ENCODE assay signal across 8 mouse cellular contexts in the genomic region with DNA sequence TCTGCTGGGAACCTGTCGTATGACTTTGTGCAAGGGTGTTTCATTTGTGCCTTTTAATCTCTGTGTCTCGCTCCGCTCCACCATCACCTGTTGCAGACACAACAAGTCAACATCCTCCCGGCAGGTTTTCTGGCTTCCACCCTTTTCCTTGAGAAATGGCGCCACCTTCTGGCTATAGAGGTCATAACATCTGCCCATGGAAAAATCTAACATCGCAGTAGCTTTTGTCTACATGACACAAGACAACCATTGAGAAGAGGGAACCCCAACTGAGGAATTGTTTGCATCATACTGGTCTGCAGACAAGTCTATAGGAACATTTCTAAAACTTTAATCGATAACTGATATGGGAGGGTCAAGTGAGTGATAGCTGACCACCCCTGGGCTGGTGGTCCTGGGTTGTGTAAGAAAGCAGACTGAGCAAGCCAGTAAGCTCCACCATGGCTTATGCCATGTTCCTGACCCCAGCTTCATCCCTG. TPM values are rescaled to one million over a fixed set of nuclear protein-coding genes. Genes with fewer than 3 reads are reported as not detected.
DNase-seq lines count a peak whose midpoint lies in the region; ATAC-seq and TF ChIP-seq lines count a peak whose summit lies in the region.

No protein-coding gene starts in this region.

- no peak overlapping the region for H3K27ac ChIP-seq in intestine, embryonic 14.5 days (ENCODE audit: low read depth)
- H3K27ac ChIP-seq in intestine, embryonic 15.5 days = no peak overlapping the region
- no peak overlapping the region for H3K27ac ChIP-seq in forebrain, embryonic 16.5 days (ENCODE audit: low read length)
- no peak overlapping the region for H3K27ac ChIP-seq in hindbrain, postnatal 0 days
- no peak overlapping the region for H3K27ac ChIP-seq in midbrain, embryonic 14.5 days (replicated peaks; ENCODE audit: low read depth, low read length)

- H3K4me1 ChIP-seq in intestine, embryonic 14.5 days (replicated peaks; ENCODE audit: control insufficient read depth, insufficient read depth, low read length) = no peaks in the 10 kb centered on the region
- no peaks in the 10 kb centered on the region for H3K4me1 ChIP-seq in intestine, embryonic 15.5 days (replicated peaks)
- H3K4me1 ChIP-seq in forebrain, embryonic 16.5 days (replicated peaks; ENCODE audit: control insufficient read depth, insufficient read depth, low read length) = peaks cover 6% of the 10 kb centered on the region; the same call in 1 of the 2 replicates
- H3K4me1 ChIP-seq in hindbrain, postnatal 0 days (ENCODE audit: insufficient read depth, low read length) = no peaks in the 10 kb centered on the region
- H3K4me1 ChIP-seq in midbrain, embryonic 14.5 days (ENCODE audit: control insufficient read depth, insufficient read depth, low read length) = peaks cover 8% of the 10 kb centered on the region

- H3K9ac ChIP-seq in intestine, embryonic 14.5 days (ENCODE audit: low read length) = no peak overlapping the region
- no peak overlapping the region for H3K9ac ChIP-seq in intestine, embryonic 15.5 days
- no peak overlapping the region for H3K9ac ChIP-seq in forebrain, embryonic 16.5 days (replicated peaks; ENCODE audit: low read depth, low read length)
- no peak overlapping the region for H3K9ac ChIP-seq in hindbrain, postnatal 0 days (replicated peaks; ENCODE audit: low read length)
- H3K9ac ChIP-seq in midbrain, embryonic 14.5 days (replicated peaks; ENCODE audit: low read length) = no peak overlapping the region

- DNase-seq in intestine, embryonic 14.5 days (ENCODE audit: low spot score) = peak; percentile 90
- DNase-seq in cerebellum, adult 11 months = peak; percentile 77
- peak; percentile 93 for DNase-seq in hindbrain, postnatal 0 days (ENCODE audit: low spot score)
- peak; percentile 63 to 71 for DNase-seq in left cerebral cortex, postnatal 36 days (ENCODE audit: low spot score in 2 of 2)
- DNase-seq in midbrain, embryonic 14.5 days = peak; percentile 94
- DNase-seq in spleen, postnatal 14 days (ENCODE audit: low spot score in 2 of 2) = peak; percentile 71 to 83

- intact Hi-C loops in left cerebral cortex, postnatal 36 days (cut with DNase I) = loop anchor here (1.0 kb wide), 1 partner anchor 271 kb away; no protein-coding TSS in a partner anchor

- TF ChIP-seq CTCF in hindbrain, postnatal 0 days (IDR thresholded peaks at IDR 0.05; ENCODE audit: low read depth) = peak; percentile 93

- H3K36me3 ChIP-seq in intestine, embryonic 14.5 days (ENCODE audit: control insufficient read depth, insufficient read depth, low read length) = no peaks in the 10 kb centered on the region
- H3K36me3 ChIP-seq in intestine, embryonic 15.5 days = no peaks in the 10 kb centered on the region
- H3K36me3 ChIP-seq in forebrain, embryonic 16.5 days (ENCODE audit: control insufficient read depth, insufficient read depth) = no peaks in the 10 kb centered on the region
- no peaks in the 10 kb centered on the region for H3K36me3 ChIP-seq in hindbrain, postnatal 0 days (ENCODE audit: insufficient read depth, low read length)
- H3K36me3 ChIP-seq in midbrain, embryonic 14.5 days (ENCODE audit: control insufficient read depth, insufficient read depth, low read length) = no peaks in the 10 kb centered on the region

- H3K9me3 ChIP-seq in intestine, embryonic 14.5 days (ENCODE audit: control insufficient read depth, low read length) = no peaks in the 10 kb centered on the region
- no peaks in the 10 kb centered on the region for H3K9me3 ChIP-seq in intestine, embryonic 15.5 days
- no peaks in the 10 kb centered on the region for H3K9me3 ChIP-seq in forebrain, embryonic 16.5 days (ENCODE audit: control insufficient read depth, low read length)
- H3K9me3 ChIP-seq in hindbrain, postnatal 0 days (ENCODE audit: low read length) = no peaks in the 10 kb centered on the region
- no peaks in the 10 kb centered on the region for H3K9me3 ChIP-seq in midbrain, embryonic 14.5 days (ENCODE audit: control insufficient read depth, low read length)

- peaks cover 31% of the 10 kb centered on the region for H3K27me3 ChIP-seq in intestine, embryonic 14.5 days (replicated peaks; ENCODE audit: control insufficient read depth, insufficient read depth, low read length)
- H3K27me3 ChIP-seq in intestine, embryonic 15.5 days (replicated peaks) = peaks cover 9% of the 10 kb centered on the region; the same call in 1 of the 2 replicates
- peaks cover 25% of the 10 kb centered on the region for H3K27me3 ChIP-seq in forebrain, embryonic 16.5 days (replicated peaks; ENCODE audit: control insufficient read depth, insufficient read depth, low read length)
- peaks cover 21% of the 10 kb centered on the region; the same call in 1 of the 2 replicates for H3K27me3 ChIP-seq in hindbrain, postnatal 0 days (ENCODE audit: insufficient read depth, low read length)
- peaks cover 34% of the 10 kb centered on the region for H3K27me3 ChIP-seq in midbrain, embryonic 14.5 days (ENCODE audit: control insufficient read depth, insufficient read depth, low read length)

- H3K4me2 ChIP-seq in intestine, embryonic 14.5 days (ENCODE audit: low read length) = no peak overlapping the region
- H3K4me2 ChIP-seq in intestine, embryonic 15.5 days (replicated peaks) = no peak overlapping the region
- no peak overlapping the region for H3K4me2 ChIP-seq in forebrain, embryonic 16.5 days (ENCODE audit: low read length)
- H3K4me2 ChIP-seq in hindbrain, postnatal 0 days (ENCODE audit: low read depth, low read length) = no peak overlapping the region
- no peak overlapping the region for H3K4me2 ChIP-seq in midbrain, embryonic 14.5 days (ENCODE audit: low read length)

- 3% methylated on average over 7 of the region's 7 CpGs for WGBS in intestine, embryonic 14.5 days
- WGBS in intestine, embryonic 15.5 days = 6% methylated on average over 7 of the region's 7 CpGs
- WGBS in forebrain, embryonic 16.5 days = 0% methylated on average over 7 of the region's 7 CpGs
- 2% methylated on average over 7 of the region's 7 CpGs for WGBS in hindbrain, postnatal 0 days
- WGBS in midbrain, embryonic 14.5 days = 2% methylated on average over 7 of the region's 7 CpGs

- ATAC-seq in intestine, embryonic 14.5 days (replicated peaks; ENCODE audit: low FRiP score, low TSS enrichment, low read depth) = no peak
- ATAC-seq in intestine, embryonic 15.5 days = no peak
- ATAC-seq in forebrain, embryonic 16.5 days = peak; percentile 50
- ATAC-seq in hindbrain, postnatal 0 days = peak; percentile 46
- ATAC-seq in midbrain, embryonic 14.5 days (ENCODE audit: low FRiP score, low TSS enrichment) = peak; percentile 48; the same call in 1 of the 2 replicates

- no peak overlapping the region for H3K4me3 ChIP-seq in intestine, embryonic 14.5 days (ENCODE audit: low read depth, low read length)
- H3K4me3 ChIP-seq in intestine, embryonic 15.5 days (replicated peaks) = no peak overlapping the region
- H3K4me3 ChIP-seq in forebrain, embryonic 16.5 days (replicated peaks; ENCODE audit: low read length) = no peak overlapping the region
- H3K4me3 ChIP-seq in hindbrain, postnatal 0 days (ENCODE audit: low read length) = no peak overlapping the region
- H3K4me3 ChIP-seq in midbrain, embryonic 14.5 days (replicated peaks; ENCODE audit: low read depth, low read length) = no peak overlapping the region

RNA-seq across cellular contexts. Expression of a gene that starts 20.5 kb away (rescaled TPM):
- 41.1 and 44.0 TPM in 2 replicates for polyA plus RNA-seq in intestine, embryonic 14.5 days (2014; fragmentation: Nextera tagmentation; extraction: Ambion mirVana)
- polyA plus RNA-seq in intestine, embryonic 15.5 days (2015; fragmentation: Nextera tagmentation; extraction: Ambion mirVana) = 43.9 and 44.5 TPM in 2 replicates
- 44.2 and 50.3 TPM in 2 replicates for polyA plus RNA-seq in forebrain, embryonic 16.5 days (2015; fragmentation: Nextera tagmentation; extraction: Ambion mirVana)
- total RNA-seq in hindbrain, postnatal 0 days (2014; rRNA removed) = 18.3 and 20.9 TPM in 2 replicates
- polyA plus RNA-seq in hindbrain, postnatal 0 days (2015; fragmentation: Nextera tagmentation; extraction: Ambion mirVana) = 49.9 and 51.7 TPM in 2 replicates
- 10 to 100 TPM; 19.4 to 25.1 TPM for total RNA-seq in left cerebral cortex, postnatal 36 days (2021)
- 29.0 and 32.2 TPM in 2 replicates for polyA plus RNA-seq in midbrain, embryonic 14.5 days (2014; fragmentation: Nextera tagmentation; extraction: Ambion mirVana)

RNA-seq across cellular contexts. Expression of a gene that starts 39.4 kb away (rescaled TPM):
- 0.45 TPM in 1 of 2 replicates, not detected in the other for polyA plus RNA-seq in intestine, embryonic 14.5 days (2014; fragmentation: Nextera tagmentation; extraction: Ambion mirVana)
- not detected in 2 replicates for polyA plus RNA-seq in intestine, embryonic 15.5 days (2015; fragmentation: Nextera tagmentation; extraction: Ambion mirVana)
- not detected in 2 replicates for polyA plus RNA-seq in forebrain, embryonic 16.5 days (2015; fragmentation: Nextera tagmentation; extraction: Ambion mirVana)
- not detected in 2 replicates for total RNA-seq in hindbrain, postnatal 0 days (2014; rRNA removed)
- not detected in 2 replicates for polyA plus RNA-seq in hindbrain, postnatal 0 days (2015; fragmentation: Nextera tagmentation; extraction: Ambion mirVana)
- not detected for total RNA-seq in left cerebral cortex, postnatal 36 days (2021)
- not detected in 2 replicates for polyA plus RNA-seq in midbrain, embryonic 14.5 days (2014; fragmentation: Nextera tagmentation; extraction: Ambion mirVana)

RNA-seq across cellular contexts. Expression of a gene that starts 53.8 kb away (rescaled TPM):
- 35.4 and 36.8 TPM in 2 replicates for polyA plus RNA-seq in intestine, embryonic 14.5 days (2014; fragmentation: Nextera tagmentation; extraction: Ambion mirVana)
- polyA plus RNA-seq in intestine, embryonic 15.5 days (2015; fragmentation: Nextera tagmentation; extraction: Ambion mirVana) = 64.8 and 74.4 TPM in 2 replicates
- polyA plus RNA-seq in forebrain, embryonic 16.5 days (2015; fragmentation: Nextera tagmentation; extraction: Ambion mirVana) = 8.9 and 10.7 TPM in 2 replicates
- total RNA-seq in hindbrain, postnatal 0 days (2014; rRNA removed) = 4.2 and 7.1 TPM in 2 replicates
- polyA plus RNA-seq in hindbrain, postnatal 0 days (2015; fragmentation: Nextera tagmentation; extraction: Ambion mirVana) = 14.6 and 14.8 TPM in 2 replicates
- 10 to 100 TPM in 1 of 2 experiments, 1 to 10 TPM in 1; 9.4 to 10.2 TPM for total RNA-seq in left cerebral cortex, postnatal 36 days (2021)
- 5.4 and 9.3 TPM in 2 replicates for polyA plus RNA-seq in midbrain, embryonic 14.5 days (2014; fragmentation: Nextera tagmentation; extraction: Ambion mirVana)

Comparison
In these comparisons a context has a peak if more than half of its experiments do, and no peak if none do; other contexts are left out.
1. ATAC-seq: peak in forebrain, embryonic 16.5 days (single experiment), hindbrain, postnatal 0 days (single experiment) and midbrain, embryonic 14.5 days (single experiment); none in intestine, embryonic 14.5 days (single experiment) and intestine, embryonic 15.5 days (single experiment).
2. Peak in every context shown above with its lines, with median percentiles within 50 percentile points of each other: DNase-seq.